Comparison of ENCODE assay signal across 8 mouse cellular contexts in the genomic region with DNA sequence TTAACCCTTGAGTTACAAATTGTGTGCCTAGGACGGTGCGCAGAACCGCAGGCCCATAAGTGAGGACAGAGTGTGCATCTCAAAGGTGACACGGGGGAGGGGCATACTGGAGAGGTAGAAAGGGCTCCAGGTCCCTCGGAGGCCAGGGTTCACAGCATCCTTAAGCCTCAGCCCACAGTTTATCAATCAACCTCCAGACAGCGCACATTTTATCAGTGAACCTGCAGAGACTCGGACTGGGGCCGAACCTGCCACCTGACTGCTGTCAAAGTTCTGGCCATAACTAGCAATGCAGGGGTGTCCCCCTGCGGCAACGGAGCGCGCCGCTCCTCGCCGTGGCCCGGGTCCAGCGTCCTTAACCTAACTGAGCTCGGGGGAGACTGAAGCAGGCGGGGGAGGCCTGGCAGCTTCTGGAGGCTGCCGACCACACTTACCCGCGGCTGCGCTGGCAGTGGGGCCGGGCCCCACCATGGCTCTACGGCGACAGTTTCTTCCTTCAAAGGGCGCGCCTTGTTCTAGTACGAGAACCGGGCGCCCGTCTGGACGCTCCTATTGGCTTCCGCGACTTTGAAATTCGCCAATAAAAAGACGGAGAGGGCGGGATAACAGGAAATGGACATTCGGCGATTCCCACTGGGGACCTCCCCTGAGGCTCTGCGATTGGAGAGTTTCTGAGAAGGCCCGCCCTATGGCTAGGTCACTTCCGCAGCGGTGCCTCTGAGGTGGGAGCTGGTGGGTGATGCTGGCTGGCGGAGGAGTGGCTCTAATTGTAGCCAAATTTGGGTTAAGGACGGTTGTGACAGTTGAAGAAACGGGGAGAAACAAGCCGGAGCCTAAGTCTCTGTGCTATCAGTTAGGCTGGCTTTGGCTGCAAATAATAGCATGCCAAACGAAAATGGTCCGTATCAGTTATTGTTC. TPM values are rescaled to one million over a fixed set of nuclear protein-coding genes. Genes with fewer than 3 reads are reported as not detected.
DNase-seq lines count a peak whose midpoint lies in the region; ATAC-seq and TF ChIP-seq lines count a peak whose summit lies in the region.

A gene (minus strand): TSS at position 542 of the 918 bp plus-strand sequence.

- H3K9ac ChIP-seq in embryonic facial prominence, embryonic 13.5 days, result peak within 1 kb of the TSS; percentile 89
- peak within 1 kb of the TSS; percentile 80 for H3K9ac ChIP-seq in limb, embryonic 12.5 days (replicated peaks)
- peak within 1 kb of the TSS; percentile 73 for H3K9ac ChIP-seq in midbrain, embryonic 15.5 days

- TF ChIP-seq CTCF in kidney, adult 2 months (conservative IDR thresholded peaks at IDR 0.05; ENCODE audit: insufficient read depth, insufficient read length, low read depth, low read length), result no peak
- TF ChIP-seq CTCF in spleen, adult 2 months (IDR thresholded peaks at IDR 0.05; ENCODE audit: extremely low read depth, insufficient read depth, insufficient read length, insufficient replicate concordance), result no peak

- peak within 1 kb of the TSS; percentile 76 for H3K4me2 ChIP-seq in embryonic facial prominence, embryonic 13.5 days
- H3K4me2 ChIP-seq in limb, embryonic 12.5 days, result peak within 1 kb of the TSS; percentile 88
- peak within 1 kb of the TSS; percentile 89 for H3K4me2 ChIP-seq in midbrain, embryonic 15.5 days

- no peaks in the 10 kb centered on the region for H3K9me3 ChIP-seq in embryonic facial prominence, embryonic 13.5 days
- no peaks in the 10 kb centered on the region for H3K9me3 ChIP-seq in limb, embryonic 12.5 days
- no peaks in the 10 kb centered on the region for H3K9me3 ChIP-seq in midbrain, embryonic 15.5 days

- ATAC-seq in embryonic facial prominence, embryonic 13.5 days (ENCODE audit: insufficient number of reproducible peaks, insufficient read depth, low FRiP score, low TSS enrichment, low read depth), result peak; percentile 99
- peak; percentile 100 for ATAC-seq in limb, embryonic 12.5 days (ENCODE audit: insufficient number of reproducible peaks, insufficient read depth, low FRiP score, low TSS enrichment, low read depth)
- ATAC-seq in midbrain, embryonic 15.5 days (replicated peaks), result peak; percentile 100

- WGBS in embryonic facial prominence, embryonic 13.5 days, result under 1% methylated on average over 50 of the region's 50 CpGs
- under 1% methylated on average over 50 of the region's 50 CpGs for WGBS in kidney, adult 2 months
- under 1% methylated on average over 50 of the region's 50 CpGs for WGBS in limb, embryonic 12.5 days
- WGBS in midbrain, embryonic 15.5 days, result under 1% methylated on average over 50 of the region's 50 CpGs
- under 1% methylated on average over 50 of the region's 50 CpGs for WGBS in spleen, adult 2 months

- H3K4me3 ChIP-seq in embryonic facial prominence, embryonic 13.5 days, result peak within 1 kb of the TSS; percentile 90
- H3K4me3 ChIP-seq in kidney, adult 2 months (ENCODE audit: insufficient read depth, low read depth, low read length), result peak within 1 kb of the TSS; percentile 67
- H3K4me3 ChIP-seq in limb, embryonic 12.5 days (replicated peaks), result peak within 1 kb of the TSS; percentile 84
- H3K4me3 ChIP-seq in midbrain, embryonic 15.5 days, result peak within 1 kb of the TSS; percentile 78
- peak within 1 kb of the TSS; percentile 76 for H3K4me3 ChIP-seq in spleen, adult 2 months (ENCODE audit: extremely low read depth, insufficient read depth, insufficient read length)

- peak; percentile 91 for DNase-seq in 3134 (ENCODE audit: extremely low read depth, insufficient read length, low spot score)
- peak; percentile 97 to 98 for DNase-seq in adrenal gland, postnatal 36 days
- peak; percentile 99 for DNase-seq in heart, adult 18-20 months
- peak; percentile 98 for DNase-seq in kidney, adult 2 months
- peak; percentile 95 to 97 for DNase-seq in spleen, adult 2 months (ENCODE audit: low read depth in 1 of 2, low spot score in 2 of 2)

- TF ChIP-seq POLR2A in kidney, adult 2 months (IDR thresholded peaks at IDR 0.05; ENCODE audit: low read depth, low read length), result no peak
- peak; percentile 79 for TF ChIP-seq POLR2A in spleen, adult 2 months (IDR thresholded peaks at IDR 0.05; ENCODE audit: low read depth, low read length)

- H3K4me1 ChIP-seq in embryonic facial prominence, embryonic 13.5 days, result peaks cover 19% of the 10 kb centered on the region
- peaks cover 2% of the 10 kb centered on the region; the same call in 1 of the 2 replicates for H3K4me1 ChIP-seq in kidney, adult 2 months (ENCODE audit: control insufficient read depth, insufficient read depth, low read length)
- peaks cover 16% of the 10 kb centered on the region for H3K4me1 ChIP-seq in limb, embryonic 12.5 days (replicated peaks)
- H3K4me1 ChIP-seq in midbrain, embryonic 15.5 days, result peaks cover 10% of the 10 kb centered on the region
- peaks cover 5% of the 10 kb centered on the region; the same call in 1 of the 2 replicates for H3K4me1 ChIP-seq in spleen, adult 2 months (ENCODE audit: control insufficient read depth, insufficient read depth, insufficient read length)

- no peaks in the 10 kb centered on the region for H3K27me3 ChIP-seq in embryonic facial prominence, embryonic 13.5 days
- no peaks in the 10 kb centered on the region for H3K27me3 ChIP-seq in kidney, adult 2 months (replicated peaks; ENCODE audit: control insufficient read depth, insufficient read depth, low read length)
- H3K27me3 ChIP-seq in limb, embryonic 12.5 days, result no peaks in the 10 kb centered on the region
- H3K27me3 ChIP-seq in midbrain, embryonic 15.5 days (replicated peaks), result no peaks in the 10 kb centered on the region
- H3K27me3 ChIP-seq in spleen, adult 2 months (ENCODE audit: control insufficient read depth, insufficient read depth, low read length), result no peaks in the 10 kb centered on the region

- peaks cover 10% of the 10 kb centered on the region for H3K36me3 ChIP-seq in embryonic facial prominence, embryonic 13.5 days
- no peaks in the 10 kb centered on the region for H3K36me3 ChIP-seq in kidney, adult 2 months (ENCODE audit: control insufficient read depth, insufficient read depth, low read length)
- H3K36me3 ChIP-seq in limb, embryonic 12.5 days, result peaks cover 13% of the 10 kb centered on the region
- H3K36me3 ChIP-seq in midbrain, embryonic 15.5 days (replicated peaks), result no peaks in the 10 kb centered on the region
- H3K36me3 ChIP-seq in spleen, adult 2 months (ENCODE audit: control insufficient read depth, insufficient read depth, low read length), result no peaks in the 10 kb centered on the region

- H3K27ac ChIP-seq in embryonic facial prominence, embryonic 13.5 days, result peak within 1 kb of the TSS; percentile 90
- H3K27ac ChIP-seq in kidney, adult 2 months (ENCODE audit: insufficient read depth, low read depth, low read length), result peak within 1 kb of the TSS; percentile 77
- H3K27ac ChIP-seq in limb, embryonic 12.5 days, result peak within 1 kb of the TSS; percentile 82
- peak within 1 kb of the TSS; percentile 96 for H3K27ac ChIP-seq in midbrain, embryonic 15.5 days
- H3K27ac ChIP-seq in spleen, adult 2 months (ENCODE audit: insufficient read depth, low read length), result peak within 1 kb of the TSS; percentile 92

RNA-seq across cellular contexts. Expression of the gene that starts here (rescaled TPM):
- 1 to 10 TPM; 3.0 to 3.5 TPM for total RNA-seq in adrenal gland, postnatal 36 days (2021)
- polyA plus RNA-seq in embryonic facial prominence, embryonic 13.5 days (2015; fragmentation: Nextera tagmentation; extraction: Ambion mirVana), result 51.3 and 53.4 TPM in 2 replicates
- under 1 TPM; 0.39 to 0.42 TPM for total RNA-seq in heart, adult 18-20 months (2021)
- 0.07 and 0.13 TPM in 2 replicates for polyA plus RNA-seq in kidney, adult 2 months (2012; rRNA removed)
- 39.0 and 54.0 TPM in 2 replicates for polyA plus RNA-seq in limb, embryonic 12.5 days (2016; fragmentation: Nextera tagmentation; extraction: Ambion mirVana)
- 6.7 and 8.8 TPM in 2 replicates for polyA plus RNA-seq in midbrain, embryonic 15.5 days (2015; fragmentation: Nextera tagmentation; extraction: Ambion mirVana)
- polyA plus RNA-seq in spleen, adult 2 months (2012; rRNA removed), result 0.77 and 0.84 TPM in 2 replicates

Comparison
In these comparisons a context has a peak if more than half of its experiments do, and no peak if none do; other contexts are left out.
1. Peak in every context shown above with its lines: DNase-seq, ATAC-seq, H3K4me3 ChIP-seq and H3K27ac ChIP-seq.
2. Peak in DNase-seq in heart, adult 18-20 months; RNA of the gene not detected or under 1 TPM.
3. Peak in DNase-seq, H3K4me3 ChIP-seq and H3K27ac ChIP-seq in kidney, adult 2 months; RNA of the gene not detected or under 1 TPM.
4. Peak in DNase-seq, H3K4me3 ChIP-seq and H3K27ac ChIP-seq in spleen, adult 2 months; RNA of the gene not detected or under 1 TPM.